Mouse (Mus musculus) spleen, adult 2 months (tissue): ENCODE measurements at regions not wholly inside any gene's neighbourhood (a gene's known extent, or its start where the extent isn't known, plus 50 kb on each side); places are given as distances from the start of the nearest gene placed in this dataset.

Experiments used
- DNase-seq, 2 experiments: peaks; one replicate each; pipeline versions ENCODE4 v3.0.0 to v3.0.0-alpha.2; 2012 to 2021; ENCODE audit warnings: low spot score in 2 of 2, low read depth in 1 of 2
- H3K27ac ChIP-seq: fragments of 200-500 bp; 2 replicates; pipeline ENCODE4 v1.5.1; 2012; ENCODE audit warnings: low read length, inconsistent platforms; ENCODE audit not compliant: insufficient read depth
- H3K27me3 ChIP-seq: fragments of 200-500 bp; 2 replicates; pipeline ENCODE4 v1.6.1; 2012; ENCODE audit warnings: mild to moderate bottlenecking, moderate library complexity, low read length, inconsistent platforms; ENCODE audit not compliant: control insufficient read depth, insufficient read depth
- H3K36me3 ChIP-seq: fragments of 200-500 bp; 2 replicates; pipeline ENCODE4 v1.6.1; 2012; ENCODE audit warnings: mild to moderate bottlenecking, low read length, inconsistent platforms; ENCODE audit not compliant: control insufficient read depth, insufficient read depth
- H3K4me1 ChIP-seq: fragments of 200-500 bp; 2 replicates; pipeline ENCODE4 v1.6.1; 2011; ENCODE audit warnings: inconsistent platforms; ENCODE audit not compliant: control insufficient read depth, insufficient read depth, insufficient read length
- H3K4me3 ChIP-seq: fragments of 200-500 bp; 2 replicates; pipeline ENCODE4 v1.5.1; 2011; ENCODE audit warnings: mild to moderate bottlenecking, inconsistent platforms; ENCODE audit not compliant: insufficient read depth, insufficient read length; ENCODE audit errors: extremely low read depth
- CTCF ChIP-seq: fragments of 200-500 bp; IDR thresholded peaks from 2 replicates; pipeline ENCODE4 v1.5.1; 2011; ENCODE audit warnings: mild to moderate bottlenecking, inconsistent platforms; ENCODE audit not compliant: insufficient read depth, insufficient read length, insufficient replicate concordance; ENCODE audit errors: extremely low read depth
- POLR2A ChIP-seq: fragments of 200-500 bp; IDR thresholded peaks from 2 replicates; pipeline ENCODE4 v1.6.1; 2011; ENCODE audit warnings: low read depth, low read length, inconsistent platforms
- WGBS: fragments of 180-500 bp; shearing (Covaris S2); methylation state at CpG from one replicate; pipeline ENCODE4 v1.1.7; 2018; 5-methylcytosine and 5-hydroxymethylcytosine counted together

DNA sequence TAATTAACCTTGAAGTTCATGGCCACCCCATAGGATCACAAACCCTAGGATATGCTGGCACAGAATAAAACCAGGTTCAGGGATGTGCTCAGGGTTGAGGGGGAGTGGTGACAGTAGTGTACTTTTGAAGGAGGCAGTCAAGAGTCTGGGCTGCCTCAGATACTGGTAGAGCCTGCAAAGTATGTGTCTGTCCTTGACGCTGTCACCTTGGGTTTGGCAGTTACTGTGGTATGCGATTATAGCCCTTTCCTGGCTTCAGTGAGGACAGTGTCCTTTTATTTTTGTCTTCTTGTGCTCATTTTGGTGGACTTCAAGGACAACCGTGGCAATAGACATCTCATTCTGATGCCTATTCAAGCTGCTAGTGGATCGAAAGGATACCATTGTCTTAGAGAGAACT, 268.1 kb downstream of the Rnd3 start:
- no peaks in the 10 kb centered on the region for H3K4me1 ChIP-seq
- 90% methylated on average over 4 of the region's 4 CpGs for WGBS
- H3K4me3 ChIP-seq, result no peak overlapping the region
- no peaks in the 10 kb centered on the region for H3K27me3 ChIP-seq
- no peak overlapping the region for H3K27ac ChIP-seq
- DNase-seq, result no peak
- H3K36me3 ChIP-seq, result no peaks in the 10 kb centered on the region
- TF ChIP-seq POLR2A, result no peak
- TF ChIP-seq CTCF, result no peak

DNA sequence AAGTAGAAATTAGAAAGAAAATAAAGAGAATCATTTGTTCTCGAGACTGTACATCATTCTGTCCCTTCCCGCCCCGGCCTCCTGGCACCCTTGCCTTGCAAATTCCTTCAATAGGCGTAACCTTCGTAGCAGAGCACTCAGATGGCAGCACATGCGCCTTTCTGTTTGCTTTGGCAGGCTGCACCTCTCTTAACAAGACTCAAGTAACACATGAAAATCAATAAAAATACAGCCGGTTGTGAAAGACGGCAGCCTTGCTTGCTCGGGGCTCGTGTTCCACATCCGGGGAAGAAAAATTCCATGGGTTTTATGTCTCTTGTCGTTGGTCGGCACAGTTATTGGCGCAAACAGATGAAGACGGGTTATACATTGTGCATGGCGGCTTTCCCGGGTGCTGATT, 271.2 kb downstream of the Rnd3 start:
- no peaks in the 10 kb centered on the region for H3K36me3 ChIP-seq
- DNase-seq, result no peak
- no peak overlapping the region for H3K27ac ChIP-seq
- no peaks in the 10 kb centered on the region for H3K27me3 ChIP-seq
- WGBS, result 93% methylated on average over 17 of the region's 17 CpGs
- H3K4me1 ChIP-seq, result no peaks in the 10 kb centered on the region
- TF ChIP-seq POLR2A, result no peak
- no peak for TF ChIP-seq CTCF
- H3K4me3 ChIP-seq, result no peak overlapping the region

- 86% methylated on average over 6 of the region's 6 CpGs for WGBS
- no peaks in the 10 kb centered on the region for H3K4me1 ChIP-seq
Measured at GRCm38 (mm10) chr2:50875072-50875471, 273.8 kb downstream of the Rnd3 start.

GRCm38 (mm10) chr2:50853538-50854244, 295.2 kb downstream of the Rnd3 start:
- TF ChIP-seq POLR2A (no peak), CTCF (no peak)
- Histone ChIP-seq H3K27ac (0 out of 2 replicates have a peak overlapping the region, but pooled peaks have one; percentile 41), H3K27me3 (no peaks in the 10 kb centered on the region), H3K4me1 (peaks cover 8% of the 10 kb centered on the region; the same call in 1 of the 2 replicates), H3K4me3 (no peak overlapping the region), H3K36me3 (no peaks in the 10 kb centered on the region)
- WGBS, result 70% methylated on average over 8 of the region's 8 CpGs
- no peak for DNase-seq

More at GRCm38 (mm10) chr2:50875072-50875471, 273.8 kb downstream of the Rnd3 start:
- no peak for DNase-seq
- Histone ChIP-seq H3K27ac (no peak overlapping the region), H3K4me3 (no peak overlapping the region), H3K27me3 (no peaks in the 10 kb centered on the region), H3K36me3 (no peaks in the 10 kb centered on the region)
- TF ChIP-seq POLR2A, result no peak
- no peak for TF ChIP-seq CTCF

DNA sequence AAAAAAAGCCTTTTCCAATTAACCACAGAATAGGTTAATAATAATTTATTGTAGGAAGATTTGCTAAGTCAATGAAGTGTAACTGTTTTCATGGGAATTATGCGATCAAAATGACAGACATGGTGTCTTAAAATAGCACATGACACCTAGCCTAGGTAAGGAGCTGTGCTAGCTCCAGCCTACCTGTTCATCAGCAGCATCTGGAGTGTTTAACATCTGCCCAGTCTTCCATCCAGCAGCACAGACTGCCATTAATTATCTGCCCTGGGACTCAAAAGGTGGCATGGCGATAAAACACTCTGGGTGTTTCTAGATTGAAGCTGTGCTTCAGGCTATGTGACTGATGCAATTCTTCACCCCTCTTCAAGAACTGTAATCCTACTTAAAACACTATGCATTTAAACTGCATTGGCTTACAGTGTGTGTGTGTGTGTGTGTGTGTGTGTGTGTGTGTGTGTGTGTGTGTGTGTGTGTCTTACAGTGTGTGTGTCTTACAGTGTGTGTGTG, 296.4 kb downstream of the Rnd3 start:
- no peaks in the 10 kb centered on the region for H3K27me3 ChIP-seq
- no peak for DNase-seq
- no peaks in the 10 kb centered on the region for H3K36me3 ChIP-seq
- H3K4me1 ChIP-seq, result peaks cover 8% of the 10 kb centered on the region; the same call in 1 of the 2 replicates
- no peak overlapping the region for H3K4me3 ChIP-seq
- no peak for TF ChIP-seq CTCF
- TF ChIP-seq POLR2A, result no peak
- no peak overlapping the region for H3K27ac ChIP-seq
- 96% methylated on average over 2 of the region's 2 CpGs for WGBS

DNA sequence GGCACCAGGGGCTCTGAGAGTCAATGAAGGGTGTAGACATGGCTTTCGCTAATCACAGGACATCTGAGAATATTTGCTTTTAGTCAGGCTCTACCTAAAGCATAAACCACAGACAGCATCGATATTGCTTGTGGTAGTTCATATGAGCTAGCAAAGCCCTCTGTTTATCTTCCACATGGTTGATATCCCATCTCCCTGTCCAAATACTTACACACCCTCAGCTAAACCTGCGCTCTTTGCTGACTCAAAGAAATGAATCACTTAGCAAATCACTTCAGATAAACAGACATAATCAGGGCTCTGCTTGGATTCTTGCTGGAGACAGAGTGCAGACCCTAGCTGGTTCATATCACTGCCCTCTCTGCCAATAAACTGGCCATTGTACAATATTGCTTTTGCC, 298.8 kb downstream of the Rnd3 start:
- Histone ChIP-seq H3K4me3 (no peak overlapping the region), H3K4me1 (peaks cover 8% of the 10 kb centered on the region; the same call in 1 of the 2 replicates), H3K27ac (no peak overlapping the region), H3K27me3 (no peaks in the 10 kb centered on the region), H3K36me3 (no peaks in the 10 kb centered on the region)
- no peak for DNase-seq
- 91% methylated on average over 3 of the region's 3 CpGs for WGBS
- TF ChIP-seq CTCF, result no peak
- TF ChIP-seq POLR2A, result no peak

GRCm38 (mm10) chr2:50841881-50842280, 307.0 kb downstream of the Rnd3 start:
- no peaks in the 10 kb centered on the region for H3K27me3 ChIP-seq
- H3K27ac ChIP-seq, result peak overlapping the region; percentile 4; the same call in 1 of the 2 replicates
- no peak overlapping the region for H3K4me3 ChIP-seq
- DNase-seq, result peak in 1 of 2 experiments; percentile 69
- peaks cover 13% of the 10 kb centered on the region for H3K4me1 ChIP-seq
- 13% methylated on average over 2 of the region's 2 CpGs for WGBS
- H3K36me3 ChIP-seq, result no peaks in the 10 kb centered on the region
- no peak for TF ChIP-seq CTCF
- TF ChIP-seq POLR2A, result no peak
